Mouse (Mus musculus) 3T3-L1 (cell line): ENCODE measurements around the gene Orai2.
"Not testable (repeated sequence)": the region's sequence is repeated elsewhere in the genome, so short reads cannot be mapped to it uniquely, and the experiment has no call there.

Source experiments
- DNase-seq: peaks from one replicate; pipeline ENCODE4 v3.0.0-alpha.2; 2015; ENCODE audit warnings: low read depth, low spot score

Gene Orai2

GRCm38 (mm10) chr5:136173606-136174463 lies 3.3 kb upstream of the Orai2 start:
- peak; percentile 19 for DNase-seq

- DNase-seq: no peak
Observed at GRCm38 (mm10) chr5:136172939-136173338, 2.4 kb upstream of the Orai2 start.

- peak; percentile 75 for DNase-seq
Observed at GRCm38 (mm10) chr5:136171363-136172341, 1.1 kb upstream of the Orai2 start.

GRCm38 (mm10) chr5:136169626-136170511 lies 644 bp downstream of the Orai2 start:
- peak; percentile 60 for DNase-seq

- DNase-seq: peak; percentile 27
Observed at GRCm38 (mm10) chr5:136168071-136168470, 2.4 kb downstream of the Orai2 start.

- DNase-seq: no peak
Observed at GRCm38 (mm10) chr5:136167296-136167695, 3.2 kb downstream of the Orai2 start.

- DNase-seq: no peak
Observed at GRCm38 (mm10) chr5:136165246-136165645, 5.3 kb downstream of the Orai2 start.

GRCm38 (mm10) chr5:136163807-136164474 lies 6.6 kb downstream of the Orai2 start:
- no peak for DNase-seq

- peak; percentile 73 for DNase-seq
Observed at GRCm38 (mm10) chr5:136160084-136160483, 10.4 kb downstream of the Orai2 start.

GRCm38 (mm10) chr5:136155399-136155798 lies 15.1 kb downstream of the Orai2 start:
- DNase-seq: peak; percentile 76

- no peak for DNase-seq
Observed at GRCm38 (mm10) chr5:136152365-136152764, 18.1 kb downstream of the Orai2 start.

GRCm38 (mm10) chr5:136149134-136149576 lies 21.4 kb downstream of the Orai2 start:
- DNase-seq: not testable (repeated sequence)

- no peak for DNase-seq
Observed at GRCm38 (mm10) chr5:136147704-136148103, 22.8 kb downstream of the Orai2 start.

- DNase-seq: no peak
Observed at GRCm38 (mm10) chr5:136146936-136147335, 23.6 kb downstream of the Orai2 start.

GRCm38 (mm10) chr5:136144606-136145430 lies 25.7 kb downstream of the Orai2 start:
- DNase-seq: no peak

- peak; percentile 76 for DNase-seq
Observed at GRCm38 (mm10) chr5:136143161-136143755, 27.3 kb downstream of the Orai2 start.

- no peak for DNase-seq
Observed at GRCm38 (mm10) chr5:136142746-136143145, 27.8 kb downstream of the Orai2 start.

- no peak for DNase-seq
Observed at GRCm38 (mm10) chr5:136140057-136140482, 30.4 kb downstream of the Orai2 start.

- no peak for DNase-seq
Observed at GRCm38 (mm10) chr5:136139393-136139792, 31.1 kb downstream of the Orai2 start.
